Mouse (Mus musculus) urinary bladder, postnatal 14 days (tissue): ENCODE data around the gene Zfp385c.
"Not testable (repeated sequence)": the region's sequence is repeated elsewhere in the genome, so short reads cannot be mapped to it uniquely, and the experiment has no call there.

Experiments
- DNase-seq: peaks from one replicate; pipeline ENCODE4 v3.0.0; 2021; ENCODE audit warnings: low spot score

The Zfp385c gene

DNA sequence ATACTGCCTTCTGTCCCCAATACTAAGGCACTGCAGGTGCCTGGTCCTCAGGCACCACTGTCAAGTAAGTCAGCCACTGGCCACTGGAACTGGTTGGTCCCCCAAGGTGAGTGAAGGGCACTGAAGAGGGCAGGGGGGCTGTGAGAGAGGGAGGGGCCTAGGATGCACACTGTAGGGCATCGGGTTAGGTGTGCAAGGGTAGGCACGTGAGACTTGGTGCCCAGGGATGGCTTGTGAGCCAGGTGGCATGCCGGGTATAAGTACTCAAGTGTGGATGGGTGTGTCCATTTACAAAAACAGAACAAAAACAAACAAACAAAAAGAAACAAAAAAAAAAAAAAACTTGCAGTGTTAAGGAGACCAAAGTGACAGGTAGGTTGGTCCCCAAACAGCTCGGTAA is 3.8 kb downstream of the Zfp385c start:
- DNase-seq, result no peak

DNA sequence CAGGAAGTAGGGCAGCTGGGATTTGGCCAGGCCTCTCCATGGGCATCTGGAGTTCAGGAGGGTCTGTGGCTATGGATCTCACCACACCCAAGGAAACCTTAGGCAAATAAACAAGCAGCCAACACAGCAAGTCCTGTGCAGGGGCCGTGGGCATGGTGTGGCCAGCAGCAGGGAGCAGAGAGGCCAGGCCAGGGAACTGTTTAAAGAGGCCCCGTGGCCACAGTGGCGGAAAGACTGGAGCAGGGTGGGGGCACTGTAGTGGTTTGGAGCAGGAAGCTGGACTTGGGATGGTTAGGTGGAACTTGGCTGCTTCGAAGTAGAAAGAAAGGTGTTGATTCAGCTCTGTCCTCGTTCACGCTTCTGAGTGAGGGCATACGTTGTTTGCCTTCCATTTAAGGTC is 5.0 kb downstream of the Zfp385c start:
- no peak for DNase-seq

DNA sequence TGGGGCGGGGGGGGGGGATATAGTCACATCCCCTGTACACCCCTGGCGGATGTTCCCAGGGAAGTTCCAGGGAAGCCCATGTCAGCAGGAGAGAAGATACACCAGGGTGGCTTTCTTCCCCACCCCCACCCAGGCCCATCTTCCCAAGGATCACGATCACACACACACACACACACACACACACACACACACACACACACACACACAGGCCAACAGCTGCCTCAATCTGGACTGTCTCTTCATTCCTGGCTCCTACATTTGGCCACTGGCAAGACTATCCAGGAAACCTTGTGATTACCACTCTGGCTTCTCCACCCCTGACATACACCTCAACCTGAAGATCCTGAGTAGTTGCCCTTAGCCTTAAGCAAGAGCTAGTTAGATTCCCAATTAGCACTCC is 6.9 kb downstream of the Zfp385c start:
- no peak for DNase-seq

DNA sequence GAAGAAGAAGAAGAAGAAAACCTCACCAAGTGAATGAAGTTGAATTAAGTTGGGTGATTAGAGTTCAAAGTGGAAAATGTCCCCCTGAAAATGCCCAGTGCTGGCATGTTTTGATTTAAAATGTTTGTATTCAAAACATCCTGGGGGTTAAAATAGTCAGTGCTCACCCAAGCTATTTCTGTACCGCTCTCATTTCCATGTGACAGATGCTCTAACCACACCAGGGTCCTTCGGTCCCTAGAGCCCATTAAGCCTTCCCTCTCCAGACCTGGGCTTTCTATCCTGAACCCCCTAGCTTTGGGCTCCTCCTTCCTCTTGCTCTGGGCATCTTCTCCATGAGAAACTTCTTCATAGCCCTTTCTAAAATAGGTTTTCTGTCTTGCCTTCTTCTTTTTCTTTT is 8.2 kb downstream of the Zfp385c start:
- DNase-seq, result no peak

DNA sequence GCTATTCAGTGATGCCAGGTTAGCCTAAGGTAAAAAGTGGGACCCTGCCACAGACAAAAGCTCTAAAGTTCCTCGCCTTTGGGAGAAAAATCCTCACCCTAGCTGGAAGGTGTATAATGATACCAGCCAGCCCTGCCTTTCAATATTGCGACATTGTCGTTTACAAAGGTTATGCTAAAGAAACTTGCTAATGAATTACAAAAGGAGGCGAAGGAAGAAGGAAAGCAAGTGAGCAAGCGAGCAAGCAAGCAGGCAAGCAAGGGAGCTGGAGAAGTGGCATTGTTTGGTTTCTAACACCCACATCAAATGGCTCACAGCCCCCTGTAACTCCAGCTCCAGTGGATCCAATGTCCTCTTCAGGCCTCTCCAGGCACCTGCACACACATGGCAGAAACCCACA is 9.7 kb downstream of the Zfp385c start:
- DNase-seq, result no peak

DNA sequence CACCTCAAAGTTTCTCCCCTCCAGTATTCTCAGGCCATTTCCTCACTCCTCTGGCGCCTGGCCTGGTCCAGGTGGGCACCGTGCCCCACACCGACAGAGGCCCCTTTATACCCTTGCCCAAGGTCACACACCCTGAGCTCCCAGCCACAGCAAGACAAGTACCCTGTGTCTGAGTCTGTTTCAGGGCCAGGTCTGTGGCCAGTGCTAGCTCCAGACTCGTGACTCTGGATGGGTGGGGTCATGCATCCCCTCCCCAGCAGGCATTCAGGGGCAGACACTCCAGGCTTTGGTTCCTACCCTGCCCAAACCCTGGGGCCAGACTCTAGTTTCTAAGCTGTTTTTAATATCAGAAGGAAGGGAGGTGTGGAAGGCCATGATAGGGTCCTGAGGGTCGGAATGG is 10.4 kb downstream of the Zfp385c start:
- no peak for DNase-seq

DNA sequence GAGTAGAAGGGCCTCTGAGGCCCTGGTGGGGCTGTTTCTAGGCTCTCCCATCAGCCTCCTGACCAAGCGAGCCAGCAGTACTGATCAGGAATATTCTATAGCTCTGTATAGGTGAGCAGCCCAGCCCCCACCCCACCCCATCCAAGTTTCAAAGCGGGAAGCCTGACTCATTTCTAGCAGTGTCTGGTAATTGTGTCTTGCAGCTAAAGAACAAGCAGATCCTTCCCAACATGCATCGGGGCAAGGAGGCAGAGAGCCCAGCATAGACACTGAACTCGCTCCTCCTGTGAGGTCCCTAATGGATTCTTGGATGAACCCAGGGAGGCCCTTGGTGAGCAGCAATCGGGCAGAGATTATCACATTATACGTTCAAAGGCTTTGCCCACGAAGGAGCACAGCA is 14.4 kb downstream of the Zfp385c start:
- no peak for DNase-seq

DNA sequence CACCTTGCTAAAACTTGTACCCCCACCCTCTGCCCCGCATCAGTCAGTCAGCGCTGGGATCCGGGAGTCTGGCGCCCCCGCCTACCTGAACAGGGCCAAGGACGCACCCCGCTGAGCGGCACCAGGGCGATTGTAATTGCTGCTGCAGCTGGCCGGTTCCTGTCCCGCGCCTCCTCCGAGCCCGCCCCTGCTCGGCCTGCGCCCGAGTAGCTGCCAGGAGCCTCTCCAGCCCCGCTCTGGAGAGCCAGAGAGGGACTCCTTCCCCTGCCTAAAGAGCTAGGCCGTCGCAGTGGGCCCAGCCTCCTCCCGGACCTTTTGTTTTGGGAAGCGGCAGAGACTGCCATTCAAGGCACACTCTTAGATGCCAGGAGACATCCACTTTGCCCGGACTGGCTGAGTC is 19.1 kb downstream of the Zfp385c start:
- DNase-seq, result peak; percentile 55

DNA sequence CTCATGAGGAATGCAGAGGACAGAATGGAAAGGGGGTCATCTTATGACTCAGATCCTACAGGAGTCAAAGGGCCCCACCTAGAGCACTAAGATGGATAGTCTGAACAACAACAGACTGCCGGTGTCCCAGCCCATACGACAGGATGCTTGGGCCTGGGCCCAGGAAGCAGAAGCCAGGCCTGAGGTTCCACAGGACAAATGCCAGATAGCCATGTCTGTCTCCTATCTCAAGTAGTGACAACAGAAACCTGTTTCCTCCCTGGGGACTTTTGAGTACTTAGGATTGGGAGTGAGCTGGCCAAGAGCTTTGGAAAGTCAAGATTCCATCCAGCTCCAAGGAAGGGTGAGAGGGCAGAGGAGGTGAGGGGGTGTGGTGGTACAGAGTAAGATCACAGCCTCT is 20.3 kb downstream of the Zfp385c start:
- DNase-seq, result no peak

DNA sequence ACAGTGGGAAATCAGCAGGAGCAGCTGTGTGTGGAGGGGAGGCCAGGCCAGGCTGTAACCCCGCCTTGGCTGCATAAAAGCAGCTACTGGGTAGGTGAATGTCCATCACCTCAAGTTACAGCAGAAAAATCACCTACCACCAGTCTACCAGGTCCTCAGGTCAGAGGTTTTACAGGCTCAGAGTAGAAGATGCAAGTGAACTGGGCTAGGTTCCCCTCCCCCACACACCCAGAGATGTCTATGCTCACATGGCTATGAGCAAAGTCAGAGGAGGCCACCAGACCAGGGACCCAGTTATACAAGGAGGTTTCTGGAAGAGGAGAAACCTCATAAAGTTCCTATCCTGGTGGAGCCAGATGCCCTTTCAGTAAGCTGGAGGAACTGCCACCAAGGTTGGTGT is 21.2 kb downstream of the Zfp385c start:
- DNase-seq, result no peak

DNA sequence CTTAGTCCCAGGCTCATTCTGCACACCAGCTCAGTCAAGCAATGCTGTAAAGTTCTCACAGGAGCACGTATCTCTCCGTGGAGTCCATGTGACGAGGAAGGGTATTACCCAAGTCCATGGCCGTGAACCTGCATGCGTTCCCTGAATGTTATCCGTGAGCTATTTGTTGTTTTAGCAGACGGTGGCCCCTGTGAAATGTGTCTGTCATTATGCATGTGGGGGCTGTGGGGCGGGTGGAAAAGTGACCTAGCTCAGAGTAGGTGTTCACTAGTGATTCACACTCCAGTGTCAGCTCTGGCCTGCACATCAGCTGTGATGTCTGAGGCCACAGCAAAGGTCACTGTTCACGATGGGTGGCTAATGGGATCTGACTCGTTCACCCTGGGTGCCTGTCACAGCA is 32.4 kb downstream of the Zfp385c start:
- DNase-seq, result no peak

DNA sequence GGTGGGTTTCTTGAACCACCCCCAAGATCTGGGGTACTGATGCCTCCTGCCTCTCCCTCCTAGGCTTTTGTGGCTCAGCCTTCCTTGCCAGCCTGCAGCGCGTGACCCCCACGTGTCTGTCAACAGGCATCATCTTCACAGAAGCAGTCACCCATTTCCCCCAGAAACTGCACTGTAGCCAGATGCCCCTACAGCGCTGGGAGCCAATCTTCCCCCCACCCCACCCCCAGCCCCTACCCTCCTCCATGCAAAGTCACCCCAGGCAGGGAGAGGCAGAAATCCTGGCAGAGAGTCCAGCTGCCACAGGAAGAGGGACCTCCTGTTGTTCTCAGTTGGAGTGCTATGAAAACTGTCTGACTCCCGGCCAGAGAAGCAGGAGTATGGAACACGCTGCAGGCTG is 35.8 kb downstream of the Zfp385c start:
- DNase-seq, result no peak

DNA sequence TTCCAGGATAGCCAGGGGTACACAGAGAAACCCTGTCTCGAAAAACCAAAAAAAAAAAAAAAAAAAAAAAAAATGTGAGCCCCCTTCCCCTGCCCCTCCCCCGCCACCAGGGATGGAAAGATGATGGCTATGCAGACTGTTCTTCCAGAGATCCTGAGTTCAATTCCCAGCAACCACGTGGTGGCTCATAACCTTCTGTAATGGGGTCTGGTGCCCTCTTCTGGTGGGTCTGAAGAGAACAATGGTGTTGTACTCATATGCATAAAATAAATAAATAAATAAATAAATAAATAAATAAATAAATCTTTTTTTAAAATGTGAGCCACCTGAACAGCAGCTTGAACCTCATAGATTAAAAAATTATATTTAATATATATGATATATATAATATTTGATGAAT is 36.7 kb downstream of the Zfp385c start:
- not testable (repeated sequence) for DNase-seq

DNA sequence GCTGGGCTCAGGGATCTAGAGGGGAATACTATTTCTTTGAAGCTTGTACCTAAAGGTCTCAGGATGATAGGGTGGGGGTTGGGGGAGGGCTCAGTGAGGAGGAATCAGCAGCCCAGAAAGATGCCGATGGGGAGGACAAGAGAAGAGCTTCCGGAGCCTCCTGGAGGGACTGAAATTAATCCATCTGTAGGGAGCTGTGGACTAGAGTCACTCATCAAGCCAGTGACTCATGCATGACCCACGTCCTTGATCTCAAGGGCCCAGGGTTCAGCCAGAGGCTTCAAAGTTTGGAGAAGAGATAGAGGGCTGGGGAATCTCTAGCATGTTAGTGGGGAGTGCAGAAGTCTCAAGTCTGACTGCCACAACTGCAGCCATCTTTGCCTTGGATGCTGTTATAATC is 40.5 kb downstream of the Zfp385c start:
- no peak for DNase-seq

DNA sequence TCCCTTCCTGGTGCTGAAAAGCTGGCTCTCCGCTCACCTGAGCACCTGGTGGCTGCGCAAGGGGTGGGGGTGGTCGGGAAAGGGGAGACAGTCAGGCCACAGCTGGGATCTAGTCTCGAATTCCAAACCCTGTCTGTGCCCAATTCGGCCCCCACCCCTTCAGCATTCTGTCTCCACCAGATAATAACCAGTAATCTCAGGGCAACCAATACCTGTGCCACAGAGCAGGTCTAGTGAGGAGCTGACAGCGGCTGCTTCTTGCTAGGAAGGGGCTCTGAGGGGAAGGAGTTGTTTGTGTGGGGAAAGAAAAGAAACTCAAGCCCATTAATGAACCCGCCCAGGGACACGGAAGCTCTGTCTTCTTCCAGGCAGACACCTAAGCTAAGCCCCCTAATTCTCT is 41.0 kb downstream of the Zfp385c start:
- no peak for DNase-seq

DNA sequence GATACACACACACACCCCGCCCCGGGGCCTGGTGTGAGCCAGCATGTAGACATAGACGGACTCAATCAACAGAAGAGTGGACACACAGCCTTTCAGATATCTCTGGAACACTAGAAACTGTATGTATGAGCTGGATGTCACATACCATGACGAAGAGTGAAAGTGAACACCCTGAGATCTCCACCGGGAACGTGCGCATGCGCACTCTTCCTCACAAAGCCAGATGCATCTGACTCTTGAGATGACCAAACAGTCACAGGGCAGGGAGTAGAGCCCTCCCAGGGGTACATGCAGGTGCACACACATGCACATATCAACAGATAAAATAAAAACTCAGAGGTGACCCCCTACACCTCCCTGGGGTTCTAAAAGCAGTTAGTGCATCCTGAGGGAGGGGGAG is 43.9 kb downstream of the Zfp385c start:
- DNase-seq, result no peak

DNA sequence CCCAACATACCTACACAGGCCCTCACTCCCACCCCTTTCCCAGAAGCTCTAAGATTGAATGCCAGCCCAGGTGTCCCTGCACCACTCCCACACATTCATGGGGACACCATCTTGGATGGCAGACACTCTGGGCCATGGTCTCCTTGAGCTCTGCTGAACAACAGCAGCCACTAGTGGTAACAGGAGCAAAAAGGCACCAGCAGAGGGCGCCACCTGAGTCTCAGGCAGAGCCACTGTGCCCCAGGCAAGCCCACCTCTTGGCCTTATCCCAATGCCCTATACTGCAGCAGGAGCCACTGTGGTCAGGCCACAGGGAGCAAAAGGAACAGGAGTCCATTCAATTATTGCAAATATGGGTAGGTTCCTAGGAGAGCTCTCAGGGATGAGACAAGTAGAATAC is 46.0 kb downstream of the Zfp385c start:
- DNase-seq, result no peak

DNA sequence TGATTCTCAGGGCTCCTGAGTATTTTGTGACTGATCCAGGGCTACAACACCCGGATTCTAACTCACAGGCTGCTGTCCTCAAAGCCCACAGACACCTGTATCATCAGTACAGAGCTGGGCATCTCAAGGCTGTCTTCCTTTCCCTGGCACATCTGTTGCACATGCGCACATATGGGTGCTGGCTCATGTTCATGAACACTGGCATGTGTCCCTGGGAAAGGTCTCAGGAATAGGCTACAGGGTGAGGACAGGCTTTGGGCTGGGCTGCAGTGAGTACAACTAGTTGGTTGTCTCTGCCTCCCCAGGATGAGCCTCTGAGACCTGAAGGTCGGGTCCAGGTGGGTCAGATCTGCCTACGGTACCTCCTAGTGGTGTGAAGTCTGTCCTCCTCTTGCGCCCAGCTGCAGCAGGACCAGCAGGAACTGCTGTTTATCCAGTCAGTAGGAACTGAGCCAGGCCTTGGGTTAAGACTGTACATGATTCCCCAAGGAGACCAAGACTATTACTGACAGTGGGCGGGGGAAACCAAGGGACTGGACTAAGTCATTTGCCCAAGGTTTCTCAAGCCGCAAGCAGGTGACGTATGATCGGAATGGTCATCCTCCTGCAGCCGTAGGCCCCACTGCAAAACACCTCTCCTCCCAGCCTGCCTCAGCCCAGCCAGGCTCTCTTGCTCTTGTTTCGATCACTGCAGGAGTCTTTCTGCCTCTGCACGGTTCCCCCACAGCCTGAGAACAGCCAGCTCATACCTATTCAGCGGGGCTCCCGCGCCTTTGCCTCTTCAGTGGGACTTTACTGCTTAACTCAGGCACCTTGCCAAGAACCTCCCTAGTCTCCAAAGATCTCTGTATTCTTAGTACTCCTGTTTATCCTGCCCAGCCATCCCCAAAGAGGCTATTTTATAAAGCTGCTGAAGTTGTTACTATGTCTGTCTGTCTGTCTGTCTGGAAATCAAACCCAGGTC is 48.4 kb downstream of the Zfp385c start:
- DNase-seq, result no peak

DNA sequence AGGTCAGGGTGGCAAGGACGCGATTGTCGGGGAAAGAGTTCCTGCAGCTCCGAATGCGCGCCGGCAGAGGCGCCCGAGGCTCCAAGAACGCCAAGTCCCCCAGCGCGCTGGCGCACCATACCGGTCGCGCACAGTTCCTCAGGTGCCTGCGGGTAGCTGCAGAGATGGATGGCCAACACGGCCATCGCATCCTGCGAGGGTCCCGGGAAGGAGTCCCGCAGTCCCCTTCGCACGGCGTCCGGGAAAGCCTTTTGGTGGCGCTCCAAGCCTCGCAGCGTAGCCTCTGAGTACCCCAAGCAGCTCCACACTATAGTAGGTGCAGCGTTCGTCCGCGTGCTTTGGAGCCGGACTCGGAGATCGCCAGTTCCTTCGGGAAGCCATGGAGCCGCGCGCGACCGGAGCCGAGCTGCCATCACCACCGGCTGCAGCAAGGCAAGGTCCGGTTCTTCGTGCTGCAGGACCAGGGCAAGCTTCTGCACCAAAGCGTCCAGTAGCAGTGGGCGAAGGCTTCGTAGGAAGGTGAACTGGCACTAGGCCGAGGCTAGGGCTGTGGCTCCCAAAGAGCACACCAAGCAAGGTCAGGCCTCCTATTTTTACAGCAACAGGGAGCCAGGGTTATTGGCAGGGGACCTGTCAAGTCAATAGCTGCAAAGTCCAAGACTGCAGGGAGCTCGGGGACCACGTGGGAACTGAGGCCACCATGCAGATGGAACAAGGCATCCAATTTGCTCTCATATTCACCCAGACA is 51.9 kb downstream of the Zfp385c start:
- no peak for DNase-seq

DNA sequence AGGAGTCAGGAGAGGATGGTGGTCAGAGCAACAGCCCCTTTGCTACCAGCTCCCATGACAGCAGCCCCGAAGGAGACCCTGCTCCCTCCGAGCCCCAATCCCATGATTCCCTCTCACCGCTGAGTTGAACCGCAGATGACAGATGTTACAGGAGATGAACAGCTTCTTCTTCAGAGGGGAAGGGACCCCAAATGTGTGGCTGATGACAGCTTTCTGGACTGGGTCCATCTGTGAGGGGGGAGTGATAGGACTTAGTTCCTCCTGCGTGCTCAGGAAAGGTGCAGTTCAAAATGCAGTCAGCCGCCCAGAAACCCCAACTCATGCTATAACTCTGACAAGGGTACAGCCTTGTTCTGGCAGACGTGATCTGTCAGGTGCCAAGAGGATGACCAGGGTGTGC is 57.7 kb downstream of the Zfp385c start:
- no peak for DNase-seq

DNA sequence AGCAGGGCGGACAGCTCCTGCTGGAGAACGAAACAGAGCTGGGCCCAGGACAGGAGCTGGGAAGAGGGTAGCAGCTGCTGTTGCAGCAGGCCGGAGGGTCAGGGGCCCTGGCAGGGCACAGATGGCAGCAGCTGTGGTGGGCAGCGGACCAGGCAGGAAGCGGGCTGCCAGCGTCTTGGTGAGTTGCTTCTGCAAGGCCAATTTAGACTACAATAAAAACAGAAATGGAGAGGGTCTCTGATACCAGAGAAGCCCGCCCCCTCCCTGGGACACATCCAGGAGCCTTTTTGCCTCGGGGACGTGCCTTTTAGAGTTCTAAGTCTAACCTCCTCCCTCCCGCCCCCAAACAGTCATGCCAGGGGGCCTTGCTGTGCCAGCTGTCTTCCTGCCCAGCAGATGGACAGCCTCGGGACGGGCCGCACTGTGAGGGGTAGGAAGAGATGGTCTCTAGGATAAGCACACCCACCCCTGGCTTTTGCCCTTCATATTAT is 63.3 kb downstream of the Zfp385c start:
- no peak for DNase-seq

DNA sequence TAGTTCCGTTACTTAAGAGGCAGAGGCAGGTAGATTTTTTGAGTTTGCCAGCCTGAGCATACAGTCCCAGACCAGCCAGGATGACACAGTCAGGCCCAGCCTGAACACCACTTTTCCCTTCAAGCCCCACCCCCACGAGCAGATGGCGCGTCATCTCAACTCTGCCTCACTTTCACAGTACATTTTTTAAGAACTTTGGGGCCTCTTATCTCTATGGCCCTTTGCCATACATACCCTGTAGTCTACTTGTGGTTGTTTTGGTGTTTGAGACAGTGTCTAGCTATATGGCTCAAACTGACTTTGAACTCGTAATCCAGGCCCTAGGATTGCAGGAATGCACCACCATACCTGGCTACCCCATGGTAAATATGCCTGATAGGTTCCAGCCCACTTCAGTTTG is 64.2 kb downstream of the Zfp385c start:
- DNase-seq, result no peak

DNA sequence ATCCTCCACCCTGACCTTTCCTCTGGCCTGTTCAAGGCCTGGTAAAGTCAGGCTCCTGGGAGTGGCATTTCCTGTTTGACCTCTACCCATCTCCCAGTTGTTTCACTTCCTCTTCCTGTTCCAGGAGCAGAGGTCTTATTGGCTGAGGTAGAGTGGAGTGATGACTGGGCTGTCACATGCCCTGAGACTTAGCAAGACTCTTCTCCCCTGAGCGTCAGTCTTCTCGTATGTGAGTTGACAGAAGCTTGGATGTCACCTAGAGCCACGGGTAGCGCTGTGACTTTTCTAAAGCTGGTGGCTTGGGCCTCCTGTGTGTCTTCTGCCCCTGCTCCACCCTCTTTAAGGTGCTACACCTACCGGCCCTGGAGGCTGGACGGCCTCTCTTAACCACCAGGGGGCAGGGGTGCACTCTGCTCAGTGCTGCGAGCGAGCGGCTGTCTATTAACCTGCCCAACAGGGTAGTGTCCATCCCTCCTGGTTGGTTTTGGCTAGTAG is 65.5 kb downstream of the Zfp385c start:
- DNase-seq, result peak; percentile 85
